Mouse (Mus musculus) Muller cell, postnatal 12 days (primary cell): ENCODE results near the gene Txndc5.

Source experiments
- DNase-seq: peaks from one replicate; pipeline ENCODE4 v3.0.0-alpha.2; 2015; ENCODE audit errors: inconsistent ontology term

Gene Txndc5

GRCm38 (mm10) chr13:38526116-38526515 is 2.5 kb downstream of the Txndc5 start:
- DNase-seq, result no peak

DNA sequence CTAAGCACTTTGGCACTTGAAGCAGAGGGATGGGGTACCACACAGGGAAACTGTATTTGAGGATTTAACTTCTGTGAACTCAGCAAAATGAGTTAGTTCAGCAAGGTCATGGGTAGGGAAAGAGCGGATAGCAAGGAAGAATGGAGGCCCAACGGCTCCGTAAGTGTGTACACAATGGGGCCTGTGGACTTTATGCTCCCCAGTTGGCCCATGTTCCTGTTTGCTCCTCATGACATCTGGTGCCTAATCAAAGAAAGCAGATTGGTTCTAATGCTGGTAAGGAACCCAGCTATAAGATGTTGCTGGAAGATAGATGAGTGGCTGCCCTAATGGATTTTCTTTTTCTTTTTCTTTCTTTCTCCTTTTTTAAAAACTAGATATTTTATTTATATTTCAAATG is 3.4 kb downstream of the Txndc5 start:
- no peak for DNase-seq

- DNase-seq, result no peak
Observed at GRCm38 (mm10) chr13:38523231-38523630, 5.4 kb downstream of the Txndc5 start.

DNA sequence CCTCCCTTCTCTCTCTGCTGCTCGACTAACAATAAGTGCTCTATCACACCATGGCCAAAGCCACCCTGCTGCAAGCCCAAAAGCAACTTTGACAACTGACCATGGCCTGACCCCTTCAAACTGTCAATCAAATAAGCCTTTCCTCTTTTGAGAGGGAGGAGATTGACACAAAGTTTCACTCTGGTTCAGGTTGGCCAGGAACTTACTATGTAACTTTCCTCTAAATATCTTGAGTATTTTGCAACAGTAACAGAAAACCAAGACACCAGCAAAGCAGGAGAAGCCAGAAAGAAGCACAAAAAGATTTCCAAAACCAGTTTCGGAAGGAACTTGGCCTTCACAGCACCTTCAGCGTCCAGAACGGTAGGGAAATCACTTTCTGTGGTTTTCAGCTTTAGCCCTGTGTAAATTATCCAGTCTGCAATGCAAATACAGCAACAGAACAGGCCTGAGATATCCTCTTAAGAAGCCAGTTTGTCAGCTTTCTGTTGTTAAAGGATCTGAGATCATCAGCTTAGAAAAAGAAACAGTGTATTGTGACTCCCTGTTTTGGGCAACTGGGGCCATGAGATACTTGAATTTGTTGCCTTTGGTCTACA is 6.5 kb downstream of the Txndc5 start:
- no peak for DNase-seq

DNA sequence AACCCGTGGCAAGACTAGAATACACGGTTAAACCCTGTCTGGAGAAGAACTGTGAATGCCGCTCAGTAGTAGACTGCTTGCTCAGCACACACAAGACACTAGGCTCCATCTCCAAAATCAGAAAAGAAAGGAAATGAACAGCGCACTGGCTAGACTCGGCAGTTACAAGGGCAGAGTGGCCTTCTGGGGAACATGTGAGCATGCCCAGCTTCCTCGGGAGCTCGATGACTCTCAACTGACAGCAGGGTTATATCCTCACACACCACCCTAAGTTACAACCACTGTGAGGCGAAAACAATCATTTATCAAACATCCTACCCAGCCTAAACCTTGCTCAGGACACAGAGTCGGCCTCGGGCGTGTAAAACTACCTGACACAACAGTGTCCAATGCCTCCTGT is 8.3 kb downstream of the Txndc5 start:
- DNase-seq, result no peak

- DNase-seq, result no peak
Observed at GRCm38 (mm10) chr13:38516582-38516981, 12.0 kb downstream of the Txndc5 start.

DNA sequence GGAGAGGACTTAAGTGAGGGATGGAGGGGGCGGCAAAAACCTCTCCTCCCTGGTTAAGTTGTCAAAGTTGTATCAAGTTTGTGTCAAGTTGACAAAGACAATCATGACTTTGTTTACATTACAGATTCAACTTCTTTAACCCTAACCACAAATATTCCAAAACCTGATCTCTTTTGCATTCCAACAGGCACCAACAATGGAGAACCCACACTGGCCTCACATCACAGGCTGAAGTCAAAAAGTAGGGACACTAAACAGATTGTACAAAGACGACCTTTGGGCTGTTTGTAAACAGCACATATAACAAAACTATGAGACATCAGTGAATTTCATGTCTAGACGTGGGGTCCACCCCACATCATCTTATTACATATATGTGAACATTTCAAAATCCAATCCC is 12.8 kb downstream of the Txndc5 start:
- DNase-seq, result peak; percentile 17

GRCm38 (mm10) chr13:38515431-38515830 is 13.2 kb downstream of the Txndc5 start:
- DNase-seq, result no peak

- no peak for DNase-seq
Observed at GRCm38 (mm10) chr13:38513921-38514320, 14.7 kb downstream of the Txndc5 start.

DNA sequence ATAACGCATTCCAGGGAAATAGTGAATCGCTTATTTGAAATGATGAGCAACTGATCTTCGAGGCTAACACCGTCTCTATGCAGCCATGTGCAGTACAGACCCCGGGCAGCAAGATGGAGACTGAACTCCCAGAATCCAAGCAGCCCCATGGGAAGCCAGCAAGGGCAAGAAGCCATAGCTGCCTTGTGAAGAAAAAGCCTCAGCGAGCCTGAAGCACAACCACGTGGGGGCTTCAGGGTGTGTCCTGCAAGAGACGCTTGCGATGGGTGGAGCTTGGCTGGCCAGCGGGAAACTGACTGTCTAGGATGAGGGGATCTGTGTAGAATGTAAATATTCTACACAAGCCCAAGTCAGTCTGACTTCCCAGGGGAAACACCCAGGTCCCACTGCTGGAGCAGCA is 16.6 kb downstream of the Txndc5 start:
- DNase-seq, result no peak

GRCm38 (mm10) chr13:38509681-38510341 is 18.8 kb downstream of the Txndc5 start:
- no peak for DNase-seq

DNA sequence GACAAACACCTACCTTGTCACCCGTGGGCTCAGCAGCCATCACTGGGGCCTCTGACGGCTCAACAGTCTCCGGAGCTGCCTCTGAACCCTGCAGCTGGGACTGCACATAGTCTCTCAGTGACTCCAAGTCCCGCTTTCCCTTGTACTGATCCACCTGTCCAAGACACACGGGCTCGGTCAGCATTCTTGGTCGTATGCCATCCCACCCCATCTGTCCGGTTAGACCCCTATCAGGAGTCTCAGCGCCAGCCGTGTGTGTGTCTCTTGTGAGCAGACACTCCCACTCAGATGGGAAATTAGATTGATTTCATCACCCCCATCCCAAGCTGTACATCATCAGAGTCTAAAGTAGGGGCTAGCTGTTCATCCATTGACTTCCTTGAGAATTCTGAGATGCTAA is 21.7 kb downstream of the Txndc5 start:
- no peak for DNase-seq

GRCm38 (mm10) chr13:38506320-38506719 is 22.3 kb downstream of the Txndc5 start:
- peak; percentile 36 for DNase-seq

DNA sequence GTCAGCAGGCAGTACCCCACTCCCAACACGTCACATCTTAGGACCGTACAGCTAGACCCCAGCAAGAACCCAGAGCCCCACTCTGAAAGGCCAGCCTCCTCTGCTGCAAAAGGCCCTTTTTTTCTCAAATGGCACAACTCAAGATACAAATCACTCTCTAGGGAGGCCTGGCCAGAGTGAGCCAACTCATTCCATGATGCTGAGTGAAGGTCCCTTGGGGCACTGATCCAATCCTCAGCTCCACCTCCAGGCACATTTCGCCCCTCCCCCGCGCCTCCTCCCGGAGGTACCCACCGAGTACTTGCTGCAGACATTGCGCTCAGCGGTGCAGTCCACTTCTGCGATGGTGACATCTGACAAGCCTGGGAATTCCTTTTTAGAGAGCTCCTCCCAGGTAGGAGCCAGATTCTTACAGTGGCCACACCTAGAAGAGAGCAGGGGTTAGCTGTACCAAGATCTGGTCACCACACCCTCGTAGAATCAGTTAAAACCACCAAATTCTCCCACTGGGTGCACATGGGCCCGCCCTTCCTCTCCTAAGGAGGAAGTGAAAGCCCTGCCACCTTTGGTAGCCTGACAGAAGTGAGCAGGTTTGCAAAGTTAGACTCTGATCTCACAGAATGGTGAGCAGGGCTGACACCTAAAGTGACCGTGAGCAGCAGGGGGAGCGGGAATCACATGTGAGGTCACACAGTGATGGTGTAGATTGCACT is 25.3 kb downstream of the Txndc5 start:
- DNase-seq, result no peak

- DNase-seq, result no peak
Observed at GRCm38 (mm10) chr13:38501314-38501713, 27.3 kb downstream of the Txndc5 start.

GRCm38 (mm10) chr13:38496715-38497114 is 31.9 kb downstream of the Txndc5 start:
- no peak for DNase-seq

DNA sequence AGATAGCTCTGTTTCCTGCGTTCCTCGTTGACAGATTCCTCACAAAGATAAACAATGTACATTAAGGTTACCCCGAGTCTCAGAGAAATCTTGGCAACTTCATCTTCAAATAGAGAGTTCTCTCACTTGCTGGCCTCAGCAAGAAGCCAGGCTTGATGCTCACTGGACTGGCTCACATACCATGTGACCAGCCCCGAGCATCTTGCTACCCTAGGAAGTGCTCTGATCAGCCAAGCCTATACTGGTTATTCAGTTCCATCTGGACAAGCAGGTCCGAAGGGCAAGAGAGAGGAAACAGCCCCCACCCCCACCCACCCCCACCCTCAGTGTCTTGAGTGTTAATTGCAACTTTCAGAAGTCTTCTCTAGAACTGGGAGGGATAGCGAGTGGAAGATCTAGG is 41.9 kb downstream of the Txndc5 start:
- DNase-seq, result no peak

DNA sequence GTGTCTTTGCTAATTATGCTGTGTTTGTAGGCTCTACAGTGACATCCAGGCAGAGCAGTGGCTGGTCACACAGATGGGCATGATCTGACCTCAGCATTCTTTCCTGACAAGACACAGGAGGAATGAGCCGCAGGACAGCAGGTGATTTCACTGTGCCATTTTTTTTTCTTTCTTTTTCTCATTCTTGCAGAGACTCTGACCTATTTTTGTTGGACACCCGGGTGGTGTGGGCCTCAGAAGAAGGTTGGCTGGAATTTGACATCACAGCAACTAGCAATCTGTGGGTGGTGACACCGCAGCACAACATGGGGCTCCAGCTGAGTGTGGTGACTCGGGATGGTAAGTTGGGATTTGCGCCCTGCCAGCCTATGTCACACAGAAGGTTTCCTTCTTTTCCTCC is 43.9 kb downstream of the Txndc5 start:
- peak; percentile 91 for DNase-seq

- DNase-seq, result no peak
Observed at GRCm38 (mm10) chr13:38481021-38481420, 47.6 kb downstream of the Txndc5 start.

DNA sequence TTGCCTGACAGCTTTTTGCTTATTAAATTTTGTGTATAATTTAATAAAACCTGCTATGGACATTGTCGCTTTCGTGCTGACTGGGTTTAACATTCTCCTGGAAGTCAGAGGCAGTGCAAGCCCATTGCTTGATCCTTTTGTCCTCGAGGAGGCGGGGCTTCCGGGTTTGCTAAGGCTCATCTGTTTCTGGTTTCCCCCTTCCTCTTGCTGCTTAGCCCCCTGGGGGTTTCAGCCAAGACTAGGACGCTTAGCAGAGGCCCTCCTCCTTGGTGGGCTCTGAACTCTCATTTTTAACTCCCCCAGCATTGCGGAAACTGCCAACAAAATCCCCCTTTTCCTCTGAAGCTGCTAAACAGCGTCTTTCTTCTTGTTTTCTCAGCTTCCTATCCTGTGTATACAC is 51.7 kb downstream of the Txndc5 start:
- no peak for DNase-seq

DNA sequence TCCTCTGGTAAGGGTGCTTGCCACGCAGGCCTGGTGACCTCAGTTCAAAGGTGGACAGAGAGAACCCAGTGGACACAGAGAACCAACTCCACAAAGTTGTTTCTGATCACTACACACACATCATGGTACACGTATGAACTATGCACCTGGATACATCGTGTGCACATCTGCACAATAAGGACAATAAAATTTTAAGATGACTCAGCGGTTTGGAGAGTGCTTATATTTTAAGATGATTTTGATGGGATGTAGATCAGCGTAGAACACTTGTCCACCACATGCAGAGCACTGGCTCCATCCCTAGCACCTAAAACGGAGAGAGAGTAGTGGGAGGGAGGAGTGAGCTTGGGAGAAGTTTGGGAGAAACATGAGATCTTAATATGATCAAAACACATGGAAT is 55.1 kb downstream of the Txndc5 start:
- DNase-seq, result no peak

GRCm38 (mm10) chr13:38472636-38473035 is 56.0 kb downstream of the Txndc5 start:
- DNase-seq, result no peak

DNA sequence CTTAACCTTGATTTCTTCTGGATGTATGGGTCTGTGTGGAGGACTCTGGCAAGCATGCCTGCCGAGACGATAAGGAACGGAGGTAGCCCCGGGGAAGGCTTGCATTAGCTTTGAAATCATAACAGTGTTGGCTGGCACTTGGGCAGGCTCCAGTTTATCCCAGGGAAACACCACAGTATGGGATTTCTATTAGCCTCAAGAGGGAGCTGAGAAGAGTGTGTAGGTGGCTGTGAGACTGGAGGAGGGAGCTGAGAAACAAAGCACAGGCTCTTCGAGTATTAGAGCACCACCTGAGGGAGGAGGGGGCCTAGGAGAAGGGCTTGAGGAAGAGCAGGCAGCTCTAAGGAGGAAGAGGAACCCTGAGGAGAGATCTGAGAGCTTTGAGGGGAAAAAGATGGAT is 57.7 kb downstream of the Txndc5 start:
- no peak for DNase-seq
